Mouse (Mus musculus): ENCODE data around the gene Sh3bp5l. TPM values are rescaled to one million over a fixed set of nuclear protein-coding genes. Genes with fewer than 3 reads are reported as not detected.

Sh3bp5l gene
- polyA plus RNA-seq, 1 experiment from 2014 or later = 30.7 TPM

GRCm38 (mm10) chr11:58382471-58382870 is 51.9 kb downstream of the Sh3bp5l start:
- H3K9ac ChIP-seq = no peak overlapping the region
- H3K4me3 ChIP-seq (replicated peaks) = no peak overlapping the region
- no peak overlapping the region for H3K27ac ChIP-seq
- 88% methylated on average over 6 of the region's 6 CpGs for WGBS
- H3K4me2 ChIP-seq = no peak overlapping the region
- no peaks in the 10 kb centered on the region for H3K4me1 ChIP-seq
- H3K9me3 ChIP-seq = no peaks in the 10 kb centered on the region
- no peak for ATAC-seq (ENCODE audit: insufficient read depth, low FRiP score, low read depth)
- H3K27me3 ChIP-seq (replicated peaks) = no peaks in the 10 kb centered on the region
- no peaks in the 10 kb centered on the region for H3K36me3 ChIP-seq

Other genes with a start within 250 kb of the Sh3bp5l start
- gene Gm12248, start 237.6 kb upstream of the Sh3bp5l start, polyA plus RNA-seq (2015; fragmentation: Nextera tagmentation; extraction: Ambion mirVana) = 0.12 TPM in 1 of 2 replicates, not detected in the other
- 79.8 and 81.6 TPM in 2 replicates for gene Cnot8, start 226.6 kb upstream of the Sh3bp5l start, polyA plus RNA-seq (2015; fragmentation: Nextera tagmentation; extraction: Ambion mirVana)
- gene Gemin5, start 162.2 kb upstream of the Sh3bp5l start, polyA plus RNA-seq (2015; fragmentation: Nextera tagmentation; extraction: Ambion mirVana) = 18.8 and 19.8 TPM in 2 replicates
- 123 and 134 TPM in 2 replicates for gene Mrpl22, start 159.1 kb upstream of the Sh3bp5l start, polyA plus RNA-seq (2015; fragmentation: Nextera tagmentation; extraction: Ambion mirVana)
- 4.3 and 4.9 TPM in 2 replicates for gene Igtp, start 131.2 kb upstream of the Sh3bp5l start, polyA plus RNA-seq (2015; fragmentation: Nextera tagmentation; extraction: Ambion mirVana)
- gene Irgm2, start 131.1 kb upstream of the Sh3bp5l start, polyA plus RNA-seq (2015; fragmentation: Nextera tagmentation; extraction: Ambion mirVana) = 3.0 and 3.8 TPM in 2 replicates
- 0.19 and 0.40 TPM in 2 replicates for gene 4930438A08Rik, start 55.9 kb upstream of the Sh3bp5l start, polyA plus RNA-seq (2015; fragmentation: Nextera tagmentation; extraction: Ambion mirVana)
- 26.9 and 27.5 TPM in 2 replicates for gene Zfp692, start 23.7 kb upstream of the Sh3bp5l start, polyA plus RNA-seq (2015; fragmentation: Nextera tagmentation; extraction: Ambion mirVana)
- 37.8 and 42.6 TPM in 2 replicates for gene Zfp672, start 385 bp upstream of the Sh3bp5l start, polyA plus RNA-seq (2015; fragmentation: Nextera tagmentation; extraction: Ambion mirVana)
- 237 and 326 TPM in 2 replicates for gene Lypd8, start 48.3 kb downstream of the Sh3bp5l start, polyA plus RNA-seq (2015; fragmentation: Nextera tagmentation; extraction: Ambion mirVana)
- 0.19 and 0.24 TPM in 2 replicates for gene 1810065E05Rik, start 90.4 kb downstream of the Sh3bp5l start, polyA plus RNA-seq (2015; fragmentation: Nextera tagmentation; extraction: Ambion mirVana)
- not detected in 2 replicates for gene Gm12253, start 101.8 kb downstream of the Sh3bp5l start, polyA plus RNA-seq (2015; fragmentation: Nextera tagmentation; extraction: Ambion mirVana)
- not detected in 2 replicates for gene Lypd9, start 122.2 kb downstream of the Sh3bp5l start, polyA plus RNA-seq (2015; fragmentation: Nextera tagmentation; extraction: Ambion mirVana)
- gene Olfr30, start 131.5 kb downstream of the Sh3bp5l start, polyA plus RNA-seq (2015; fragmentation: Nextera tagmentation; extraction: Ambion mirVana) = not detected in 2 replicates
- not detected in 2 replicates for gene Olfr332, start 161.8 kb downstream of the Sh3bp5l start, polyA plus RNA-seq (2015; fragmentation: Nextera tagmentation; extraction: Ambion mirVana)
- gene Olfr331, start 171.8 kb downstream of the Sh3bp5l start, polyA plus RNA-seq (2015; fragmentation: Nextera tagmentation; extraction: Ambion mirVana) = not detected in 2 replicates
- gene Olfr330, start 204.1 kb downstream of the Sh3bp5l start, polyA plus RNA-seq (2015; fragmentation: Nextera tagmentation; extraction: Ambion mirVana) = not detected in 2 replicates
- gene Olfr329-ps, start 215.7 kb downstream of the Sh3bp5l start, polyA plus RNA-seq (2015; fragmentation: Nextera tagmentation; extraction: Ambion mirVana) = not detected in 2 replicates
- 0.06 TPM in 1 of 2 replicates, not detected in the other for gene Olfr328, start 224.9 kb downstream of the Sh3bp5l start, polyA plus RNA-seq (2015; fragmentation: Nextera tagmentation; extraction: Ambion mirVana)
- gene Olfr224, start 239.8 kb downstream of the Sh3bp5l start, polyA plus RNA-seq (2015; fragmentation: Nextera tagmentation; extraction: Ambion mirVana) = not detected in 2 replicates
- gene Olfr325, start 247.0 kb downstream of the Sh3bp5l start, polyA plus RNA-seq (2015; fragmentation: Nextera tagmentation; extraction: Ambion mirVana) = not detected in 2 replicates